Mouse (Mus musculus) hindbrain, embryonic 12.5 days (tissue): ENCODE measurements around the gene Rab25. TPM values are rescaled to one million over a fixed set of nuclear protein-coding genes. Genes with fewer than 3 reads are reported as not detected.

ENCODE experiments used
- ATAC-seq: fragments of 200-750 bp; cut with Nextera tagmentation; 2 replicates; pipeline ENCODE4 v1.8.0; 2017; ENCODE audit warnings: moderate TSS enrichment; ENCODE audit not compliant: low FRiP score
- H3K27ac ChIP-seq: fragments of 300-500 bp; sonication (generic); 2 replicates; pipeline ENCODE4 v1.5.1; 2016; ENCODE audit warnings: mild to moderate bottlenecking
- H3K27me3 ChIP-seq: fragments of 300-500 bp; sonication (generic); 2 replicates; pipeline ENCODE4 v1.6.1; 2016; ENCODE audit warnings: mild to moderate bottlenecking
- H3K36me3 ChIP-seq: fragments of 300-500 bp; sonication (generic); 2 replicates; pipeline ENCODE4 v1.6.1; 2016; ENCODE audit warnings: mild to moderate bottlenecking
- H3K4me1 ChIP-seq: fragments of 300-500 bp; sonication (generic); 2 replicates; pipeline ENCODE4 v1.6.1; 2016
- H3K4me2 ChIP-seq: fragments of 300-500 bp; sonication (generic); replicated peaks from 2 replicates; pipeline ENCODE4 v1.6.1; 2016; ENCODE audit warnings: mild to moderate bottlenecking
- H3K4me3 ChIP-seq: fragments of 300-500 bp; sonication (generic); 2 replicates; pipeline ENCODE4 v1.5.1; 2016; ENCODE audit warnings: mild to moderate bottlenecking
- H3K9ac ChIP-seq: fragments of 300-500 bp; sonication (generic); 2 replicates; pipeline ENCODE4 v1.6.1; 2016; ENCODE audit warnings: mild to moderate bottlenecking, moderate library complexity
- H3K9me3 ChIP-seq: fragments of 300-500 bp; sonication (generic); replicated peaks from 2 replicates; pipeline ENCODE4 v1.6.1; 2016; ENCODE audit warnings: mild to moderate bottlenecking
- whole genome bisulfite sequencing: fragments of 180-500 bp; shearing (Covaris S2); methylation state at CpG from one replicate; pipeline ENCODE4 v1.1.7; 2016; 5-methylcytosine and 5-hydroxymethylcytosine counted together
- polyA plus RNA-seq: library from polyadenylated mRNA; unstranded; fragments of >200 nt; fragmentation: Nextera tagmentation; extraction: Ambion mirVana; gene quantifications from 2 replicates; pipeline ENCODE4 v1.2.1, GENCODE M21; 2016

Rab25 gene
- polyA plus RNA-seq, 1 experiment from 2014 or later: 2.4 TPM

- Histone ChIP-seq H3K4me3 (no peak overlapping the region), H3K36me3 (peaks cover 92% of the 10 kb centered on the region), H3K27me3 (no peaks in the 10 kb centered on the region), H3K4me1 (peaks cover 24% of the 10 kb centered on the region), H3K9me3 (no peaks in the 10 kb centered on the region), H3K4me2 (no peak overlapping the region), H3K27ac (no peak overlapping the region), H3K9ac (0 out of 2 replicates have a peak overlapping the region, but pooled peaks have one; percentile 0)
- 100% methylated on average over 3 of the region's 3 CpGs for WGBS
- ATAC-seq: no peak
These were observed 18.0 kb upstream of the Rab25 start for GRCm38 (mm10) chr3:88566116-88566515.

- no peak overlapping the region for H3K4me3 ChIP-seq
- no peak overlapping the region for H3K4me2 ChIP-seq
- peak overlapping the region; percentile 40; the same call in 1 of the 2 replicates for H3K27ac ChIP-seq
- H3K27me3 ChIP-seq: no peaks in the 10 kb centered on the region
- H3K36me3 ChIP-seq: peaks cover 97% of the 10 kb centered on the region
- 87% methylated on average over 7 of the region's 7 CpGs for WGBS
- H3K9ac ChIP-seq: no peak overlapping the region
- no peaks in the 10 kb centered on the region for H3K9me3 ChIP-seq
- peaks cover 24% of the 10 kb centered on the region for H3K4me1 ChIP-seq
- ATAC-seq: 0 out of 2 replicates have a peak, but pooled peaks have one; percentile 9
These were observed 15.9 kb upstream of the Rab25 start for GRCm38 (mm10) chr3:88563966-88564365.

- WGBS: 62% methylated on average over 4 of the region's 4 CpGs
- Histone ChIP-seq H3K9me3 (no peaks in the 10 kb centered on the region), H3K9ac (no peak overlapping the region), H3K27me3 (no peaks in the 10 kb centered on the region), H3K4me1 (peaks cover 24% of the 10 kb centered on the region), H3K4me2 (no peak overlapping the region), H3K4me3 (no peak overlapping the region), H3K36me3 (peaks cover 96% of the 10 kb centered on the region), H3K27ac (peak overlapping the region; percentile 40; the same call in 1 of the 2 replicates)
- peak; percentile 47 for ATAC-seq
These were observed 15.3 kb upstream of the Rab25 start for GRCm38 (mm10) chr3:88563442-88563841.

- 0 out of 2 replicates have a peak overlapping the region, but pooled peaks have one; percentile 4 for H3K27ac ChIP-seq
- no peak overlapping the region for H3K4me3 ChIP-seq
- peaks cover 24% of the 10 kb centered on the region for H3K4me1 ChIP-seq
- no peak overlapping the region for H3K9ac ChIP-seq
- peak; percentile 49 for ATAC-seq
- no peaks in the 10 kb centered on the region for H3K27me3 ChIP-seq
- 69% methylated on average over 4 of the region's 4 CpGs for WGBS
- H3K4me2 ChIP-seq: no peak overlapping the region
- no peaks in the 10 kb centered on the region for H3K9me3 ChIP-seq
- peaks cover 95% of the 10 kb centered on the region for H3K36me3 ChIP-seq
These were observed 13.9 kb upstream of the Rab25 start for GRCm38 (mm10) chr3:88561989-88562388.

- H3K9ac ChIP-seq: no peak overlapping the region
- no peaks in the 10 kb centered on the region for H3K9me3 ChIP-seq
- no peak overlapping the region for H3K4me3 ChIP-seq
- no peak overlapping the region for H3K27ac ChIP-seq
- peaks cover 32% of the 10 kb centered on the region for H3K4me1 ChIP-seq
- no peaks in the 10 kb centered on the region for H3K27me3 ChIP-seq
- WGBS: 96% methylated on average over 9 of the region's 9 CpGs
- ATAC-seq: no peak
- no peak overlapping the region for H3K4me2 ChIP-seq
- H3K36me3 ChIP-seq: peaks cover 87% of the 10 kb centered on the region
These were observed 11.5 kb upstream of the Rab25 start for GRCm38 (mm10) chr3:88559596-88559995.

- Histone ChIP-seq H3K27me3 (no peaks in the 10 kb centered on the region), H3K36me3 (peaks cover 59% of the 10 kb centered on the region), H3K9ac (no peak overlapping the region), H3K4me3 (no peak overlapping the region), H3K4me2 (no peak overlapping the region), H3K9me3 (no peaks in the 10 kb centered on the region), H3K27ac (no peak overlapping the region), H3K4me1 (peaks cover 21% of the 10 kb centered on the region)
- 96% methylated on average over 8 of the region's 8 CpGs for WGBS
- no peak for ATAC-seq
These were observed 8.5 kb upstream of the Rab25 start for GRCm38 (mm10) chr3:88556616-88557015.

- H3K4me3 ChIP-seq: no peak overlapping the region
- H3K9me3 ChIP-seq: no peaks in the 10 kb centered on the region
- H3K4me2 ChIP-seq: no peak overlapping the region
- H3K4me1 ChIP-seq: peaks cover 24% of the 10 kb centered on the region
- ATAC-seq: no peak
- no peak overlapping the region for H3K27ac ChIP-seq
- no peak overlapping the region for H3K9ac ChIP-seq
- no peaks in the 10 kb centered on the region for H3K27me3 ChIP-seq
- WGBS: 94% methylated on average over 6 of the region's 6 CpGs
- peaks cover 51% of the 10 kb centered on the region for H3K36me3 ChIP-seq
These were observed 7.6 kb upstream of the Rab25 start for GRCm38 (mm10) chr3:88555731-88556130.

- Histone ChIP-seq H3K36me3 (peaks cover 45% of the 10 kb centered on the region), H3K4me2 (peak overlapping the region; percentile 85), H3K27me3 (no peaks in the 10 kb centered on the region), H3K9me3 (no peaks in the 10 kb centered on the region), H3K4me3 (no peak overlapping the region), H3K4me1 (peaks cover 26% of the 10 kb centered on the region), H3K9ac (no peak overlapping the region), H3K27ac (no peak overlapping the region)
- no peak for ATAC-seq
- 79% methylated on average over 5 of the region's 5 CpGs for WGBS
These were observed 7.0 kb upstream of the Rab25 start for GRCm38 (mm10) chr3:88555069-88555605.

- Histone ChIP-seq H3K27ac (peak overlapping the region; percentile 94), H3K9me3 (no peaks in the 10 kb centered on the region), H3K36me3 (peaks cover 34% of the 10 kb centered on the region), H3K4me3 (peak overlapping the region; percentile 90), H3K9ac (peak overlapping the region; percentile 95), H3K4me2 (peak overlapping the region; percentile 85), H3K4me1 (peaks cover 26% of the 10 kb centered on the region), H3K27me3 (no peaks in the 10 kb centered on the region)
- WGBS: under 1% methylated on average over 41 of the region's 41 CpGs
- peak; percentile 55 for ATAC-seq
These were observed 5.9 kb upstream of the Rab25 start for GRCm38 (mm10) chr3:88553880-88554586.

GRCm38 (mm10) chr3:88553525-88553879, 5.4 kb upstream of the Rab25 start, which contains the start of gene Ubqln4:
Gene Ubqln4 (plus strand): TSS chr3:88553758.
- Histone ChIP-seq H3K4me3 (peak within 1 kb of the TSS; percentile 90), H3K27ac (peak within 1 kb of the TSS; percentile 94), H3K4me2 (peak within 1 kb of the TSS; percentile 85), H3K4me1 (peaks cover 26% of the 10 kb centered on the region), H3K9me3 (no peaks in the 10 kb centered on the region), H3K36me3 (peaks cover 30% of the 10 kb centered on the region), H3K9ac (peak within 1 kb of the TSS; percentile 95), H3K27me3 (no peaks in the 10 kb centered on the region)
- peak; percentile 89 for ATAC-seq
- under 1% methylated on average over 30 of the region's 37 CpGs for WGBS

- no peaks in the 10 kb centered on the region for H3K27me3 ChIP-seq
- H3K27ac ChIP-seq: peak within 1 kb of the TSS; percentile 94
- 0% methylated on average over 48 of the region's 48 CpGs for WGBS
- no peaks in the 10 kb centered on the region for H3K9me3 ChIP-seq
- ATAC-seq: peak; percentile 91
- H3K36me3 ChIP-seq: peaks cover 24% of the 10 kb centered on the region
- peak within 1 kb of the TSS; percentile 85 for H3K4me2 ChIP-seq
- peaks cover 26% of the 10 kb centered on the region for H3K4me1 ChIP-seq
- peak within 1 kb of the TSS; percentile 95 for H3K9ac ChIP-seq
- H3K4me3 ChIP-seq: peak within 1 kb of the TSS; percentile 90
These were observed 4.8 kb upstream of the Rab25 start, which contains the start of gene Lamtor2 for GRCm38 (mm10) chr3:88552676-88553524. Gene Lamtor2 (minus strand): TSS chr3:88553074.

GRCm38 (mm10) chr3:88552082-88552645, 4.1 kb upstream of the Rab25 start:
- H3K4me1 ChIP-seq: peaks cover 26% of the 10 kb centered on the region
- no peaks in the 10 kb centered on the region for H3K27me3 ChIP-seq
- H3K9ac ChIP-seq: peak overlapping the region; percentile 66
- H3K4me3 ChIP-seq: peak overlapping the region; percentile 90
- H3K4me2 ChIP-seq: peak overlapping the region; percentile 85
- whole genome bisulfite sequencing: 24% methylated on average over 16 of the region's 16 CpGs
- ATAC-seq: no peak
- peaks cover 17% of the 10 kb centered on the region for H3K36me3 ChIP-seq
- peak overlapping the region; percentile 94; the same call in 1 of the 2 replicates for H3K27ac ChIP-seq
- no peaks in the 10 kb centered on the region for H3K9me3 ChIP-seq
